8 mouse cellular contexts compared by ENCODE assay signal in the genomic region with DNA sequence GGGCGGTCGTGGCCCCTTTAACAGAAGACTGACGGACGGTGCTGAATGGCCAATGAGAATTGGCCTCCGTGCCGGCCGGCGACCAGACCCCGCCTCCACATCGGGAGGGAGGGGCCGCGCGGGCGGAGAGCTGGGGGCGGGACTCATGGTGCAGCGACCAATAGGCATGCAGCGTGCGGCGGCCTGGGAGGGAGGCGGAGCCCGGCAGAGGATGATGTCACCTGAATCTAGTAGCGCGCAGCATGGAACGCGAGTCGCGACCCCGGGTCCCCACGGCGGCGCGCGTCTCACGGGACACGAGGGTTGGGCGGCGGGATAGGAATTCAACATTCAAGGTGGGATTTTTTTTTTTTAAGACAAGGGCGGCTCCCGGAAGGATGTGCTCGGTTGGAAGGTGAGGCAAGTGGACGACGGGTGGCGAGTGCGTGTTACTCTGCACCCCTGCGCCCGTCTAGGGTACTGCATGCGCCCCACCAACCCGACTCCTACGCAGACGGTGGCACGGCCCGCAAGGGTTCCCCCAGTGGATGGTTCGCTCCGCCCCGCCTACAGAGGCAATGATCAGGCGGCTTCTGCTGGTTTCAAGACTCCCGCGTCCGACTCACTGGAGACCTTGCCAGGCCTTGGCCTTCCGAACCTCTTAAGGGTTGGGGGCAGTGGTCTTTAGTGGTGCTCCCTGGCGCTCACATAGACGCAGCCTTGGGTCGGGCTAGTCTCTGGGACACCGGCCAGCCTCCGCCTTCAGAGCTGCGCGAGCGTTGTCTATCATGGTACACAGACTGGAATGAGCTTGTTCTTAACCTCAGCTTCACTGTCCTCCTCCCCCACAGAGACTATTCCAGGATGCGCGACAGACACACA. TPM values are rescaled to one million over a fixed set of nuclear protein-coding genes. Genes with fewer than 3 reads are reported as not detected.
DNase-seq lines count a peak whose midpoint lies in the region; ATAC-seq and TF ChIP-seq lines count a peak whose summit lies in the region.

No protein-coding gene starts in this region.

- no peaks in the 10 kb centered on the region for H3K27me3 ChIP-seq in MEL (ENCODE audit: control insufficient read depth in 1 of 2, insufficient read depth in 2 of 2, low read length in 2 of 2)
- H3K27me3 ChIP-seq in cerebellum, adult 2 months (ENCODE audit: control insufficient read depth, insufficient read depth, low read length) = no peaks in the 10 kb centered on the region
- H3K27me3 ChIP-seq in lung, embryonic 16.5 days (ENCODE audit: control insufficient read depth, insufficient read depth, low read depth, low read length) = peaks cover 48% of the 10 kb centered on the region

- peak overlapping the region; percentile 82 for H3K9ac ChIP-seq in MEL (ENCODE audit: control insufficient read depth, low read depth, low read length, poor library complexity, severe bottlenecking)
- H3K9ac ChIP-seq in lung, embryonic 16.5 days (ENCODE audit: low read length) = peak overlapping the region; percentile 70

- under 1% methylated on average over 70 of the region's 70 CpGs for WGBS in cerebellum, adult 2 months
- WGBS in lung, embryonic 16.5 days = under 1% methylated on average over 61 of the region's 70 CpGs

- peak; percentile 2; the same call in 1 of the 2 replicates for TF ChIP-seq RAD21 in MEL (IDR thresholded peaks at IDR 0.05; ENCODE audit: low read depth, low read length)

- peak; percentile 87 to 88 for ATAC-seq in hematopoietic stem cell, adult 5-6 weeks (replicated peaks in 1 of 2; ENCODE audit: insufficient read depth in 1 of 2, low FRiP score in 2 of 2, low TSS enrichment in 1 of 2, low read depth in 1 of 2, poor library complexity in 2 of 2, severe bottlenecking in 2 of 2)
- ATAC-seq in lung, embryonic 16.5 days (ENCODE audit: low read depth) = peak; percentile 93

- H3K4me1 ChIP-seq in MEL (ENCODE audit: control insufficient read depth in 1 of 2, insufficient read depth in 2 of 2, low read length in 2 of 2) = peaks cover 3 to 26% of the 10 kb centered on the region in 2 experiments; a peak in 3 of 4 replicates
- peaks cover 16% of the 10 kb centered on the region for H3K4me1 ChIP-seq in cerebellum, adult 2 months (ENCODE audit: control insufficient read depth, insufficient read depth, low read length)
- H3K4me1 ChIP-seq in lung, embryonic 16.5 days (replicated peaks; ENCODE audit: control insufficient read depth, insufficient read depth, low read length) = peaks cover 30% of the 10 kb centered on the region

- peak overlapping the region; percentile 82 to 96 for H3K4me3 ChIP-seq in MEL (ENCODE audit: control insufficient read depth in 1 of 2, insufficient read depth in 1 of 2, low read depth in 2 of 2, low read length in 2 of 2)
- peak overlapping the region; percentile 72 for H3K4me3 ChIP-seq in cerebellum, adult 2 months (replicated peaks; ENCODE audit: insufficient read depth, low read depth, low read length)
- peak overlapping the region; percentile 64 for H3K4me3 ChIP-seq in lung, embryonic 16.5 days (ENCODE audit: low read length)

- peak; percentile 97 for DNase-seq in MEL (ENCODE audit: low read depth, low spot score)
- peak; percentile 99 for DNase-seq in cerebellum, adult 2 months
- peak; percentile 96 for DNase-seq in forelimb bud, embryonic 11.5 days (ENCODE audit: low read depth, low spot score)
- peak; percentile 96 for DNase-seq in layer of hippocampus, adult 9-10 months (ENCODE audit: low spot score)
- peak; percentile 93 for DNase-seq in ovary, postnatal 10 days (ENCODE audit: low spot score)
- peak; percentile 95 to 98 for DNase-seq in thymus, postnatal 10 days (ENCODE audit: low spot score in 2 of 2)

- peaks cover 0 to 8% of the 10 kb centered on the region in 2 experiments; a peak in 1 of 4 replicates for H3K36me3 ChIP-seq in MEL (ENCODE audit: control insufficient read depth in 1 of 2, insufficient read depth in 2 of 2, low read length in 2 of 2)
- H3K36me3 ChIP-seq in lung, embryonic 16.5 days (ENCODE audit: control insufficient read depth, insufficient read depth, low read length) = no peaks in the 10 kb centered on the region

- H3K79me2 ChIP-seq in MEL (ENCODE audit: control insufficient read depth, insufficient read depth, low read length, poor library complexity) = no peaks in the 10 kb centered on the region; the same call in 1 of the 2 replicates

- H3K4me2 ChIP-seq in lung, embryonic 16.5 days (ENCODE audit: low read depth, low read length) = peak overlapping the region; percentile 99

- H3K9me3 ChIP-seq in MEL (replicated peaks; ENCODE audit: insufficient read depth, low read length) = no peaks in the 10 kb centered on the region
- no peaks in the 10 kb centered on the region for H3K9me3 ChIP-seq in lung, embryonic 16.5 days (ENCODE audit: control insufficient read depth, low read length)

- TF ChIP-seq EP300 in MEL (IDR thresholded peaks at IDR 0.05; ENCODE audit: low read depth in 1 of 2, low read length in 2 of 2) = no peak

- peak; percentile 7 to 66; a peak in 2 of 4 replicates for TF ChIP-seq POLR2A in MEL (IDR thresholded peaks at IDR 0.05; ENCODE audit: control insufficient read depth in 1 of 2, insufficient read depth in 1 of 2, low read depth in 1 of 2, low read length in 2 of 2, poor library complexity in 1 of 2)
- TF ChIP-seq POLR2A in cerebellum, adult 2 months (IDR thresholded peaks at IDR 0.05; ENCODE audit: borderline replicate concordance, insufficient read depth, low read length) = peak; percentile 52; the same call in 1 of the 2 replicates

- peak; percentile 57 to 62 (median 60) for TF ChIP-seq CTCF in MEL (IDR thresholded peaks at IDR 0.05 in 2 of 3, conservative IDR thresholded peaks at IDR 0.05 in 1 of 3; ENCODE audit: control insufficient read depth in 1 of 3, insufficient read depth in 1 of 3, low read depth in 2 of 3, low read length in 3 of 3, poor library complexity in 1 of 3, severe bottlenecking in 1 of 3)
- TF ChIP-seq CTCF in cerebellum, adult 2 months (IDR thresholded peaks at IDR 0.05; ENCODE audit: borderline replicate concordance, insufficient read depth, low read depth, low read length) = peak; percentile 83

- H3K27ac ChIP-seq in MEL (ENCODE audit: control insufficient read depth, low read depth, low read length) = peak overlapping the region; percentile 72
- H3K27ac ChIP-seq in cerebellum, adult 2 months (ENCODE audit: insufficient read depth, low read length) = peak overlapping the region; percentile 83
- no peak overlapping the region for H3K27ac ChIP-seq in lung, embryonic 16.5 days (ENCODE audit: low read length)

TF ChIP-seq in MEL, 35 proteins besides CTCF, POLR2A, EP300 and RAD21 (continues in another document):
- TF ChIP-seq BHLHE40 (IDR thresholded peaks at IDR 0.05; ENCODE audit: borderline replicate concordance, low read depth, low read length) (no peak), SIN3A (IDR thresholded peaks at IDR 0.05; ENCODE audit: low read length) (no peak), MAZ (IDR thresholded peaks at IDR 0.05; ENCODE audit: low read depth, low read length) (peak; percentile 88; the same call in 1 of the 2 replicates), POLR2AphosphoS2 (IDR thresholded peaks at IDR 0.05; ENCODE audit: low read length) (no peak), ELF1 (IDR thresholded peaks at IDR 0.05; ENCODE audit: low read depth, low read length) (0 out of 2 replicates have a peak, but pooled peaks have one; percentile 28), GATA1 (IDR thresholded peaks at IDR 0.05; ENCODE audit: low read depth, low read length) (no peak), TBP (IDR thresholded peaks at IDR 0.05; ENCODE audit: low read depth, low read length) (peak; percentile 31; the same call in 1 of the 2 replicates), NRF1 (IDR thresholded peaks at IDR 0.05; ENCODE audit: insufficient read depth, low read depth, low read length, poor library complexity, severe bottlenecking) (peak; percentile 36; the same call in 1 of the 2 replicates), RCOR1 (IDR thresholded peaks at IDR 0.05; ENCODE audit: low read depth, low read length) (no peak)

RNA-seq across cellular contexts. Expression of a gene that starts 0.4 kb away (rescaled TPM):
- 3.0 and 3.4 TPM in 2 replicates for total RNA-seq in MEL (2012; rRNA removed)
- polyA plus RNA-seq in MEL (2012; ENCODE audit: insufficient read depth in 1 of 2, insufficient read length in 2 of 2, low read depth in 1 of 2, low replicate concordance in 2 of 2, missing spikeins in 1 of 2) = 1 to 10 TPM in 1 of 2 experiments, not detected in 1; 5.9 TPM
- polyA plus RNA-seq in cerebellum, adult 2 months (2012; rRNA removed) = 84.3 and 85.9 TPM in 2 replicates
- not detected in 2 replicates for total RNA-seq in hematopoietic stem cell, adult 5-6 weeks (2017)
- polyA plus RNA-seq in lung, embryonic 16.5 days (2015; fragmentation: Nextera tagmentation; extraction: Ambion mirVana) = 2.2 and 2.5 TPM in 2 replicates

RNA-seq across cellular contexts. Expression of a gene that starts 3.1 kb away (rescaled TPM):
- total RNA-seq in MEL (2012; rRNA removed) = 1.3 and 1.4 TPM in 2 replicates
- 1 to 10 TPM in 1 of 2 experiments, not detected in 1; 3.8 TPM for polyA plus RNA-seq in MEL (2012; ENCODE audit: insufficient read depth in 1 of 2, insufficient read length in 2 of 2, low read depth in 1 of 2, low replicate concordance in 2 of 2, missing spikeins in 1 of 2)
- polyA plus RNA-seq in cerebellum, adult 2 months (2012; rRNA removed) = 92.6 and 103 TPM in 2 replicates
- 3.2 TPM in 1 of 2 replicates, not detected in the other for total RNA-seq in hematopoietic stem cell, adult 5-6 weeks (2017)
- polyA plus RNA-seq in lung, embryonic 16.5 days (2015; fragmentation: Nextera tagmentation; extraction: Ambion mirVana) = 0.53 TPM in 2 replicates

RNA-seq across cellular contexts. Expression of a gene that starts 28.3 kb away (rescaled TPM):
- 260 and 272 TPM in 2 replicates for total RNA-seq in MEL (2012; rRNA removed)
- polyA plus RNA-seq in MEL (2012; ENCODE audit: insufficient read depth in 1 of 2, insufficient read length in 2 of 2, low read depth in 1 of 2, low replicate concordance in 2 of 2, missing spikeins in 1 of 2) = 1,000 to 10,000 TPM in 1 of 2 experiments, 100 to 1,000 TPM in 1; 588 to 1,478 TPM
- polyA plus RNA-seq in cerebellum, adult 2 months (2012; rRNA removed) = 807 and 849 TPM in 2 replicates
- 498 and 589 TPM in 2 replicates for total RNA-seq in hematopoietic stem cell, adult 5-6 weeks (2017)
- polyA plus RNA-seq in lung, embryonic 16.5 days (2015; fragmentation: Nextera tagmentation; extraction: Ambion mirVana) = 181 and 191 TPM in 2 replicates

RNA-seq across cellular contexts. Expression of a gene that starts 32.2 kb away (rescaled TPM):
- total RNA-seq in MEL (2012; rRNA removed) = not detected in 2 replicates
- under 1 TPM in 1 of 2 experiments, not detected in 1; 0.22 TPM for polyA plus RNA-seq in MEL (2012; ENCODE audit: insufficient read depth in 1 of 2, insufficient read length in 2 of 2, low read depth in 1 of 2, low replicate concordance in 2 of 2, missing spikeins in 1 of 2)
- 0.11 and 0.31 TPM in 2 replicates for polyA plus RNA-seq in cerebellum, adult 2 months (2012; rRNA removed)
- not detected in 2 replicates for total RNA-seq in hematopoietic stem cell, adult 5-6 weeks (2017)
- polyA plus RNA-seq in lung, embryonic 16.5 days (2015; fragmentation: Nextera tagmentation; extraction: Ambion mirVana) = 1.8 and 2.0 TPM in 2 replicates

RNA-seq across cellular contexts. Expression of a gene that starts 33.7 kb away (rescaled TPM):
- 4.5 and 4.8 TPM in 2 replicates for total RNA-seq in MEL (2012; rRNA removed)
- polyA plus RNA-seq in MEL (2012; ENCODE audit: insufficient read depth in 1 of 2, insufficient read length in 2 of 2, low read depth in 1 of 2, low replicate concordance in 2 of 2, missing spikeins in 1 of 2) = 1 to 10 TPM in 1 of 2 experiments, not detected in 1; 6.9 TPM
- 17.5 and 18.9 TPM in 2 replicates for polyA plus RNA-seq in cerebellum, adult 2 months (2012; rRNA removed)
- 3.2 and 10.8 TPM in 2 replicates for total RNA-seq in hematopoietic stem cell, adult 5-6 weeks (2017)
- polyA plus RNA-seq in lung, embryonic 16.5 days (2015; fragmentation: Nextera tagmentation; extraction: Ambion mirVana) = 19.6 and 25.0 TPM in 2 replicates

Comparison
In these comparisons a context has a peak if more than half of its experiments do, and no peak if none do; other contexts are left out.
1. RNA of a gene that starts 3.1 kb away (polyA plus RNA-seq): 92.6 to 103 TPM in cerebellum, adult 2 months; 3.8 TPM in MEL and 0.53 TPM in lung, embryonic 16.5 days; every median in the first group is over 10 times any median in the second.
2. Peak in every context shown above with its lines, with median percentiles within 50 percentile points of each other: DNase-seq and H3K4me3 ChIP-seq.